Mouse (Mus musculus) stomach, postnatal 0 days (tissue): ENCODE data around the gene Prkcb.

ENCODE experiments used
- CTCF ChIP-seq: IDR thresholded peaks from 2 replicates; pipeline ENCODE4 v1.5.1; 2016; ENCODE audit warnings: antibody characterized with exemption, low read depth, mild to moderate bottlenecking, moderate library complexity
- EP300 ChIP-seq: optimal IDR thresholded peaks from 2 replicates; pipeline ENCODE3; 2016; ENCODE audit warnings: antibody characterized with exemption

DNA sequence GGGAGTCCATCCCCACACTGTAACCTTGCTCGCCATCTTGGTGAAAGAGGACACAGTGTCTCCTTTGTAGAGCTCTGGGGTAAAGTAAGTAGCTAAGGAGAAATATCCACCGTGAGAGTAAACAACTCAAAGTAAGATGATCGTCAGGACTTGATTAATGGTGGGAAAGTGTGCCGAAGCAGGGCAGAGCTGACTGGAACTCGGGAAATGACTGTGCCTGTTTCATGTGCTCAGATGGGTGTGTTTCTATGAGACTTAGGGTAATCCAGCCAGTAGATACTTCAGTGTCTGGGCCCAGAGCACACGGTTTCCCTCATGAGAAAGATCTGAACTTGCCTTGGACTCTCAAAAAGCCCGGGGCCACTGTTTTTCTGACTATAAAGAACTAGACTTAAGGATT lies 5.6 kb downstream of the Prkcb start:
- TF ChIP-seq CTCF, result no peak
- no peak for TF ChIP-seq EP300
